ENCODE assay signal across 9 mouse cellular contexts in the genomic region with DNA sequence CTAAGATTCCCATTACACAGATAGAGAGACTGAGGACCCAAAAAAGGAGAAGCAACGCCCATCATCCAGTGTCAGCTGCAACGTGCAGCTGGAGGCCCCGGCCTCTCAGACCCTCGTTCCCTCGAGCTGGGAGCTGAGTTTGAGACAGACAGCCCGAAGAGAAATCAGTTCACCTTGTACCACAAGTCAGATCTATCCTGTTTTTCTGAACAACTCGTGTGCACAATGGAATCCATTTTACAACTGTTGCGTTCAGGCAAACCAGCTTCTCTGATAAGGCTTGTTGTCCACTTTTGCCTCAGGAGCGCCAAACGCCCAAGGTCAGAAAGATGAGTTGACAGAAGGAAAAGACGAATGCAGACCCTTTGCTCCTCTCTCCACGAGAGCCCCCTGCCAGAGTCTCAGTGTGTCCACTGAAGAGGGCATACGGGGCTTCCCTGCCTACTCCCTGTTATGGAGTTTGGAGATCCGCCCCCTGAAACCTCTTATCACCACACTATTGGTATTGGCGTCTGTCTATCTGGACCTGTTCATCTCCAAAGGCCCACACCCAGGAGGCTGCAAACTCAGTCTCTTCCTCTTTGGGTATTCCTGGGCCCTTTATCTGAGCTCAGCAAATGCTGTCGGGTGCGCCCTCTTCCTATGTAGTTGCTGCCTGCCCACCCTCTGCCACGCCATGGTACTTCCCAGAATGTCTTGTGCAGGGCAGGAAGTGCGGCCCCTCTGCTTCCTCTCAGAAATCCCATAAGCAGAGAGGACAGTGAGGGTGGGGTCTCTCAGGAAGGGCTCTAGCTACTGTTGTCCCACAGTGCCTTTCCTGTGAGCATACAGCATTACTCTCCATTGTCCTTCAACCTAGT. TPM values are rescaled to one million over a fixed set of nuclear protein-coding genes. Genes with fewer than 3 reads are reported as not detected.
DNase-seq lines count a peak whose midpoint lies in the region; ATAC-seq and TF ChIP-seq lines count a peak whose summit lies in the region.
"Had no signal": no experiment of that assay in that cellular context is flagged by ENCODE, and none has a peak within 500 bp of the region (broad histone marks: within the 10 kb centered on the region; RNA-seq: fewer than 3 reads in every experiment).

No protein-coding gene starts in this region.

- peak overlapping the region; percentile 12; the same call in 1 of the 2 replicates for H3K27ac ChIP-seq in spleen, adult 2 months (ENCODE audit: insufficient read depth, low read length)
- H3K27ac ChIP-seq in heart, embryonic 13.5 days (replicated peaks): peak overlapping the region; percentile 74
- peak overlapping the region; percentile 76 for H3K27ac ChIP-seq in liver, postnatal 0 days (ENCODE audit: low read depth)
- H3K27ac ChIP-seq: midbrain, embryonic 15.5 days had no signal

- no peak for ATAC-seq in heart, embryonic 13.5 days (ENCODE audit: extremely low read depth, insufficient number of reproducible peaks, low FRiP score, low TSS enrichment)
- ATAC-seq in liver, postnatal 0 days: peak; percentile 69
- ATAC-seq in monocyte, adult 5-6 weeks (replicated peaks; ENCODE audit: insufficient number of reproducible peaks, low FRiP score, low TSS enrichment, poor library complexity, severe bottlenecking): no peak
- ATAC-seq: midbrain, embryonic 15.5 days had no signal

- H3K4me2 ChIP-seq in heart, embryonic 13.5 days: peak overlapping the region; percentile 22
- H3K4me2 ChIP-seq in liver, postnatal 0 days (ENCODE audit: low read depth, low read length): peak overlapping the region; percentile 57
- H3K4me2 ChIP-seq: midbrain, embryonic 15.5 days had no signal

- no peaks in the 10 kb centered on the region for H3K36me3 ChIP-seq in spleen, adult 2 months (ENCODE audit: control insufficient read depth, insufficient read depth, low read length)
- no peaks in the 10 kb centered on the region for H3K36me3 ChIP-seq in heart, embryonic 13.5 days
- no peaks in the 10 kb centered on the region for H3K36me3 ChIP-seq in liver, postnatal 0 days (replicated peaks; ENCODE audit: insufficient read depth, low read length)
- H3K36me3 ChIP-seq: midbrain, embryonic 15.5 days had no signal

- no peak for TF ChIP-seq CTCF in spleen, adult 2 months (IDR thresholded peaks at IDR 0.05; ENCODE audit: extremely low read depth, insufficient read depth, insufficient read length, insufficient replicate concordance)
- TF ChIP-seq CTCF in liver, postnatal 0 days (IDR thresholded peaks at IDR 0.05; ENCODE audit: low read depth): no peak

- no peaks in the 10 kb centered on the region for H3K9me3 ChIP-seq in heart, embryonic 13.5 days
- no peaks in the 10 kb centered on the region for H3K9me3 ChIP-seq in liver, postnatal 0 days (ENCODE audit: low read length)
- H3K9me3 ChIP-seq: midbrain, embryonic 15.5 days had no signal

- WGBS in spleen, adult 2 months: 68% methylated on average over 19 of the region's 19 CpGs
- 59% methylated on average over 19 of the region's 19 CpGs for WGBS in heart, embryonic 13.5 days
- WGBS in liver, postnatal 0 days (ENCODE audit: insufficient replicate concordance): 38% methylated on average over 19 of the region's 19 CpGs

- H3K27me3 ChIP-seq in spleen, adult 2 months (ENCODE audit: control insufficient read depth, insufficient read depth, low read length): no peaks in the 10 kb centered on the region
- no peaks in the 10 kb centered on the region for H3K27me3 ChIP-seq in heart, embryonic 13.5 days (replicated peaks)
- no peaks in the 10 kb centered on the region for H3K27me3 ChIP-seq in liver, postnatal 0 days (ENCODE audit: insufficient read depth, low read length)
- H3K27me3 ChIP-seq: midbrain, embryonic 15.5 days had no signal

- no peak for DNase-seq in spleen, adult 2 months (ENCODE audit: low read depth in 1 of 2, low spot score in 2 of 2)
- DNase-seq in spleen, adult 18-20 months: no peak
- peak; percentile 59 for DNase-seq in liver, postnatal 0 days
- no peak for DNase-seq in thymus, postnatal 4 days
- no peak for DNase-seq in layer of hippocampus, postnatal 25 days (ENCODE audit: extremely low spot score in 1 of 2, low spot score in 1 of 2)
- DNase-seq in cerebellum, postnatal 25 days: no peak

- no peak overlapping the region for H3K4me3 ChIP-seq in spleen, adult 2 months (ENCODE audit: extremely low read depth, insufficient read depth, insufficient read length)
- H3K4me3 ChIP-seq in heart, embryonic 13.5 days: no peak overlapping the region
- H3K4me3 ChIP-seq in liver, postnatal 0 days (ENCODE audit: low read depth, low read length): 0 out of 2 replicates have a peak overlapping the region, but pooled peaks have one; percentile 8
- H3K4me3 ChIP-seq: midbrain, embryonic 15.5 days had no signal

- peak; percentile 77 for TF ChIP-seq EP300 in liver, postnatal 0 days (IDR thresholded peaks at IDR 0.05; ENCODE audit: low read depth)

- no peak overlapping the region for H3K9ac ChIP-seq in heart, embryonic 13.5 days
- no peak overlapping the region for H3K9ac ChIP-seq in liver, postnatal 0 days (replicated peaks)
- H3K9ac ChIP-seq: midbrain, embryonic 15.5 days had no signal

- TF ChIP-seq POLR2A in spleen, adult 2 months (IDR thresholded peaks at IDR 0.05; ENCODE audit: low read depth, low read length): no peak

- no peaks in the 10 kb centered on the region for H3K4me1 ChIP-seq in spleen, adult 2 months (ENCODE audit: control insufficient read depth, insufficient read depth, insufficient read length)
- H3K4me1 ChIP-seq in heart, embryonic 13.5 days: peaks cover 86% of the 10 kb centered on the region
- peaks cover 53% of the 10 kb centered on the region for H3K4me1 ChIP-seq in liver, postnatal 0 days (ENCODE audit: insufficient read depth)

RNA-seq across cellular contexts. Expression of gene Zmiz1, which starts 57.7 kb away (rescaled TPM):
- polyA plus RNA-seq in spleen, adult 2 months (2012; rRNA removed): 48.1 and 48.5 TPM in 2 replicates
- 25.1 and 25.7 TPM in 2 replicates for polyA plus RNA-seq in heart, embryonic 13.5 days (2015; fragmentation: Nextera tagmentation; extraction: Ambion mirVana)
- 3.6 and 4.3 TPM in 2 replicates for polyA plus RNA-seq in liver, postnatal 0 days (2015; fragmentation: Nextera tagmentation; extraction: Ambion mirVana)
- 100 to 1,000 TPM in 1 of 2 experiments, 10 to 100 TPM in 1; 82.5 to 105 TPM for total RNA-seq in layer of hippocampus, postnatal 25 days (2021)
- 18.2 to 63.6 TPM (median 22.9 TPM) in 3 replicates for total RNA-seq in monocyte, adult 5-6 weeks (2017)

Comparison
In these comparisons a context has a peak if more than half of its experiments do, and no peak if none do; other contexts are left out.
1. H3K27ac ChIP-seq: peak in every context shown above with its lines; median percentile 76 in liver, postnatal 0 days; 74 in heart, embryonic 13.5 days; 12 in spleen, adult 2 months.